Mouse (Mus musculus): ENCODE data around the gene Pigk.

The Pigk gene

GRCm38 (mm10) chr3:152733513-152733912 is 19.6 kb downstream of the Pigk start:
- DNase-seq = no peak

- DNase-seq = no peak
Measured at GRCm38 (mm10) chr3:152734100-152734499, 20.2 kb downstream of the Pigk start.

GRCm38 (mm10) chr3:152735601-152736250 is 21.8 kb downstream of the Pigk start:
- DNase-seq = no peak

GRCm38 (mm10) chr3:152744301-152744700 is 30.4 kb downstream of the Pigk start:
- no peak for DNase-seq

GRCm38 (mm10) chr3:152745611-152746010 is 31.7 kb downstream of the Pigk start:
- peak; percentile 29 for DNase-seq

GRCm38 (mm10) chr3:152749461-152749871 is 35.6 kb downstream of the Pigk start:
- DNase-seq = no peak

- DNase-seq = no peak
Measured at GRCm38 (mm10) chr3:152749881-152750280, 36.0 kb downstream of the Pigk start.

- no peak for DNase-seq
Measured at GRCm38 (mm10) chr3:152752911-152753310, 39.0 kb downstream of the Pigk start.

- no peak for DNase-seq
Measured at GRCm38 (mm10) chr3:152753345-152753744, 39.4 kb downstream of the Pigk start.

GRCm38 (mm10) chr3:152753920-152754764 is 40.2 kb downstream of the Pigk start:
- peak; percentile 38 for DNase-seq

GRCm38 (mm10) chr3:152755515-152755914 is 41.6 kb downstream of the Pigk start:
- no peak for DNase-seq

GRCm38 (mm10) chr3:152756896-152757295 is 43.0 kb downstream of the Pigk start:
- DNase-seq = no peak

GRCm38 (mm10) chr3:152757464-152758393 is 43.8 kb downstream of the Pigk start:
- DNase-seq = no peak

- DNase-seq = no peak
Measured at GRCm38 (mm10) chr3:152758500-152759032, 44.7 kb downstream of the Pigk start.

GRCm38 (mm10) chr3:152761116-152761515 is 47.2 kb downstream of the Pigk start:
- DNase-seq = peak; percentile 29

GRCm38 (mm10) chr3:152761661-152762060 is 47.8 kb downstream of the Pigk start:
- DNase-seq = no peak

- no peak for DNase-seq
Measured at GRCm38 (mm10) chr3:152762302-152762701, 48.4 kb downstream of the Pigk start.

GRCm38 (mm10) chr3:152763139-152763882 is 49.4 kb downstream of the Pigk start:
- no peak for DNase-seq

GRCm38 (mm10) chr3:152764516-152765312 is 50.8 kb downstream of the Pigk start:
- no peak for DNase-seq

- no peak for DNase-seq
Measured at GRCm38 (mm10) chr3:152767485-152767884, 53.6 kb downstream of the Pigk start.

GRCm38 (mm10) chr3:152770056-152770455 is 56.2 kb downstream of the Pigk start:
- DNase-seq = no peak

Data from cerebellum, adult 11 months (tissue).